Mouse (Mus musculus): ENCODE data around the gene Ctns. TPM values are rescaled to one million over a fixed set of nuclear protein-coding genes. Genes with fewer than 3 reads are reported as not detected.

Gene Ctns
- polyA plus RNA-seq, 1 experiment from 2014 or later: 17.7 TPM

DNA sequence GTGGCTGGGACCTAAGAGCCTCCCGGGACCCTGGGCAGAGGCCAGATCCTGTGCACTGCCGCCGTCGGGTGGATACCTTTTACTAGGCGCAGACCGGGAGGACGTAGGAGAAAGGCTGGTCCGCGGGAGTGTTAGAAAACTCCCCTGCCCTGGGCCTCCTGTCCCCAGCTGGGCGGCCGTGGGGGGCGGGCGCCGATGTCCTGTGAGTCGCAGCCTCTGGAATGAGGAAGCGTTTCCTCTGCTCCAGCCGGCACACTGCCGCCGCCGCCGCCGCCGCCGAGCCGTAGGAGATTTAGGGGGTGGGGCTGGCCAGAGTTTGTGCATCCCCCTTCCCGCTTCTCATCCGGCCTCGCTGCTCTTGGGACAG, 21.4 kb downstream of the Ctns start:
- Histone ChIP-seq H3K9me3 (ENCODE audit: control insufficient read depth, low read length) (no peaks in the 10 kb centered on the region), H3K27me3 (ENCODE audit: control insufficient read depth, insufficient read depth, low read length) (no peaks in the 10 kb centered on the region), H3K36me3 (replicated peaks; ENCODE audit: control insufficient read depth, insufficient read depth) (peaks cover 18% of the 10 kb centered on the region), H3K27ac (peak overlapping the region; percentile 92), H3K4me1 (replicated peaks; ENCODE audit: control insufficient read depth, insufficient read depth, low read length) (peaks cover 27% of the 10 kb centered on the region), H3K4me3 (replicated peaks; ENCODE audit: low read length) (peak overlapping the region; percentile 98), H3K4me2 (replicated peaks) (peak overlapping the region; percentile 74), H3K9ac (peak overlapping the region; percentile 92)
- 0% methylated on average over 25 of the region's 28 CpGs for WGBS
- DNase-seq (ENCODE audit: low spot score) (peak; percentile 65), ATAC-seq (ENCODE audit: low FRiP score) (no peak; the same call in 1 of the 2 replicates)

- Histone ChIP-seq H3K9ac (peak within 1 kb of the TSS; percentile 92), H3K9me3 (ENCODE audit: control insufficient read depth, low read length) (no peaks in the 10 kb centered on the region), H3K4me1 (replicated peaks; ENCODE audit: control insufficient read depth, insufficient read depth, low read length) (peaks cover 27% of the 10 kb centered on the region), H3K27me3 (ENCODE audit: control insufficient read depth, insufficient read depth, low read length) (no peaks in the 10 kb centered on the region), H3K4me3 (replicated peaks; ENCODE audit: low read length) (peak within 1 kb of the TSS; percentile 98), H3K36me3 (replicated peaks; ENCODE audit: control insufficient read depth, insufficient read depth) (peaks cover 13% of the 10 kb centered on the region), H3K27ac (peak within 1 kb of the TSS; percentile 92), H3K4me2 (replicated peaks) (peak within 1 kb of the TSS; percentile 74)
- ATAC-seq (ENCODE audit: low FRiP score) (peak; percentile 98), DNase-seq (ENCODE audit: low spot score) (peak; percentile 96)
- under 1% methylated on average over 81 of the region's 81 CpGs for WGBS
Measured at GRCm38 (mm10) chr11:73176608-73177508, 22.0 kb downstream of the Ctns start, which contains the start of the genes Emc6 and Tax1bp3. Gene Emc6, minus strand, starts transcription at chr11:73177037. Gene Tax1bp3, plus strand, starts transcription at chr11:73177083.

DNA sequence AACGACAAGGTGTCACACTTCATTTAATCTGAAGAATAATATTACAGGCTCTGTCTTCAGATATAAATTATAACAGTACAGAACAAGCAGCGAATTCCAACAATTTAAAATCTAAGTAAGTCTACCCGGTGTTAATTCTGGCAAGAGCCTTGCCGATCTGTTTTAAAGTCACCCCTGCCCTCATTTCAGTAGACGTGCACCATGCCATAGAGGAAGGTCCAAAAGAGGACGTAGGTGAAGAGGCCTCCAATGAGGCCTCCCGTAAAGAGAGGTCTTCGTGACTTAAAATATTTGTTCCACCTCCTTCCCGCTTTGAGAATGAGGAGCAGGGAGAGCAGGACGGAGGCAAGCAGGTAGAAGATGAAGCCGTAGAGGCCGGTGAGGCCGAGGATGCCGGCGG, 22.7 kb downstream of the Ctns start:
- no peak for ATAC-seq (ENCODE audit: low FRiP score)
- no peak for DNase-seq (ENCODE audit: low spot score)

GRCm38 (mm10) chr11:73175612-73176011, 23.2 kb downstream of the Ctns start:
- Histone ChIP-seq H3K27ac (no peak overlapping the region), H3K27me3 (ENCODE audit: control insufficient read depth, insufficient read depth, low read length) (no peaks in the 10 kb centered on the region), H3K36me3 (replicated peaks; ENCODE audit: control insufficient read depth, insufficient read depth) (peaks cover 22% of the 10 kb centered on the region), H3K4me3 (replicated peaks; ENCODE audit: low read length) (peak overlapping the region; percentile 98), H3K4me1 (replicated peaks; ENCODE audit: control insufficient read depth, insufficient read depth, low read length) (peaks cover 27% of the 10 kb centered on the region), H3K4me2 (replicated peaks) (peak overlapping the region; percentile 74), H3K9me3 (ENCODE audit: control insufficient read depth, low read length) (no peaks in the 10 kb centered on the region), H3K9ac (peak overlapping the region; percentile 92)
- ATAC-seq (ENCODE audit: low FRiP score) (no peak), DNase-seq (ENCODE audit: low spot score) (no peak)
- 44% methylated on average over 8 of the region's 8 CpGs for WGBS

More for the DNA sequence above, 22.7 kb downstream of the Ctns start:
- Histone ChIP-seq H3K4me1 (replicated peaks; ENCODE audit: control insufficient read depth, insufficient read depth, low read length) (peaks cover 27% of the 10 kb centered on the region), H3K27me3 (ENCODE audit: control insufficient read depth, insufficient read depth, low read length) (no peaks in the 10 kb centered on the region), H3K27ac (peak overlapping the region; percentile 86), H3K4me2 (replicated peaks) (peak overlapping the region; percentile 74), H3K4me3 (replicated peaks; ENCODE audit: low read length) (peak overlapping the region; percentile 98), H3K9ac (peak overlapping the region; percentile 92), H3K36me3 (replicated peaks; ENCODE audit: control insufficient read depth, insufficient read depth) (peaks cover 20% of the 10 kb centered on the region), H3K9me3 (ENCODE audit: control insufficient read depth, low read length) (no peaks in the 10 kb centered on the region)
- under 1% methylated on average over 15 of the region's 15 CpGs for WGBS

- DNase-seq (ENCODE audit: low spot score) (no peak), ATAC-seq (ENCODE audit: low FRiP score) (no peak)
- WGBS: 68% methylated on average over 5 of the region's 5 CpGs
- no peak overlapping the region for H3K4me2 ChIP-seq (replicated peaks)
- H3K4me3 ChIP-seq (replicated peaks; ENCODE audit: low read length): no peak overlapping the region
- no peaks in the 10 kb centered on the region for H3K9me3 ChIP-seq (ENCODE audit: control insufficient read depth, low read length)
- no peak overlapping the region for H3K9ac ChIP-seq
- peaks cover 20% of the 10 kb centered on the region; the same call in 1 of the 2 replicates for H3K36me3 ChIP-seq (replicated peaks; ENCODE audit: control insufficient read depth, insufficient read depth)
- H3K27me3 ChIP-seq (ENCODE audit: control insufficient read depth, insufficient read depth, low read length): no peaks in the 10 kb centered on the region
- peaks cover 16% of the 10 kb centered on the region for H3K4me1 ChIP-seq (replicated peaks; ENCODE audit: control insufficient read depth, insufficient read depth, low read length)
- H3K27ac ChIP-seq: no peak overlapping the region
Measured at GRCm38 (mm10) chr11:73172186-73172585, 26.7 kb downstream of the Ctns start.

DNA sequence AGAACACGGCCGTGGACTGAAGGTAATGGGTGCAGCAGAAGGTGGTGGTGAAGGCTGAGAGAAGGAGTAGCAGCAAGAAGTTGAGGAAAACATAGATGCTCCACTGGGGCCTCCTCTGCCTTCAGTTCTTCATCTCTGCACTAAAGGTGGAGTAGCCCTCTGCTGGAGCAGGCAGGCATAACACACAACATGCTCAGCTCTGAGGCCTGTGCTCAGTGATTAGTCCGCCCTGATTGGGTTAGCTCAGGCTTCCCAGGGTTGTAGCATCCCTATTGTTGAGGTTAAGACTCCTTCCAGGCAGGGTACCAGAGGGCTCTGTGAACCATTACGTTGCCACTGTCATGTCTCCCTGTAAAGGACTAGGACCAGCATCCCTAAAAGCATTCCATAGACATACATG, 29.6 kb downstream of the Ctns start:
- Histone ChIP-seq H3K9me3 (ENCODE audit: control insufficient read depth, low read length) (no peaks in the 10 kb centered on the region), H3K36me3 (replicated peaks; ENCODE audit: control insufficient read depth, insufficient read depth) (peaks cover 14% of the 10 kb centered on the region; the same call in 1 of the 2 replicates), H3K4me1 (replicated peaks; ENCODE audit: control insufficient read depth, insufficient read depth, low read length) (no peaks in the 10 kb centered on the region), H3K27me3 (ENCODE audit: control insufficient read depth, insufficient read depth, low read length) (no peaks in the 10 kb centered on the region), H3K27ac (no peak overlapping the region), H3K4me3 (replicated peaks; ENCODE audit: low read length) (no peak overlapping the region), H3K9ac (no peak overlapping the region), H3K4me2 (replicated peaks) (no peak overlapping the region)
- 41% methylated on average over 4 of the region's 4 CpGs for WGBS
- ATAC-seq (ENCODE audit: low FRiP score) (0 out of 2 replicates have a peak, but pooled peaks have one; percentile 29), DNase-seq (ENCODE audit: low spot score) (peak; percentile 61)

DNA sequence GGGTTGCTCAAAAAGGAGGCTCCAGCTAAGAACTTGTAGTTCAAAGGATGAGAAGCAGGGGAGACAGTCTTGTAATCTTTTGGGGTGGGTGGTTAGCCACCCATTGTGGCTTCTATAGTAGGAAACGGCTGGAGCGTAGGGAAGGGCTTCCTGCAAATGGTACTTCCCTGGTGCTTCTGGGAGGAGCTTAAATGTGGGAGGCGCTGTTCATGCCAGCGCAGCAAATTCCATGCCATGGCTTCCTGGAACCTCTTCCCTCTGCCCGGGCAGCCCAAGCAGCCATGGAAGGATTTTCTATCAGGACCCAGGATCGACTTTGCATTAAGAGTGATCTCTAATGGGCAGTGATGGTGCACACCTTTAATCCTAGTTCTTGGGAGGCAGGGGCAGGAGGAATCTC, 30.3 kb downstream of the Ctns start:
- Histone ChIP-seq H3K36me3 (replicated peaks; ENCODE audit: control insufficient read depth, insufficient read depth) (peaks cover 14% of the 10 kb centered on the region; the same call in 1 of the 2 replicates), H3K27me3 (ENCODE audit: control insufficient read depth, insufficient read depth, low read length) (no peaks in the 10 kb centered on the region), H3K4me1 (replicated peaks; ENCODE audit: control insufficient read depth, insufficient read depth, low read length) (no peaks in the 10 kb centered on the region), H3K4me3 (replicated peaks; ENCODE audit: low read length) (no peak overlapping the region), H3K4me2 (replicated peaks) (no peak overlapping the region), H3K9me3 (ENCODE audit: control insufficient read depth, low read length) (no peaks in the 10 kb centered on the region), H3K9ac (no peak overlapping the region), H3K27ac (no peak overlapping the region)
- DNase-seq (ENCODE audit: low spot score) (no peak), ATAC-seq (ENCODE audit: low FRiP score) (no peak)
- 79% methylated on average over 6 of the region's 6 CpGs for WGBS

DNA sequence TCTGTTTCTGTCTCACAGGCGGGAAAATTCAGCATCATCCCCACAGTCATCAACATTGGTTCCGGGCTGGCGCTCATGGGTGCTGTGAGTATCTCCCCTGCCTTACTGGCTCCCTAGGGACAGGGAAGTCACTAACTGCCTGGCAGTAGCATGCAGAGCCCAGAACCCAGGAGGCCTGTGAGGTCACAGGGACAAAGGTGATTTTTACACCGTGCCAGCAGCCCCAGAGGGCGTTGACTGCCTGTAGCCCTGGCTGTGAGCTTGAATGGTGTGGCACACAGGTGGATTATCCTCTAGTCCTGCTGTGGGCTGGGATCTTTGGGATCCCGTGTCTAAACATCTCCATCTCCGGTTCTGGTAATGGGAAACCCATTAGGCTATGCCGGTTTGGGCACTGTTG, 30.8 kb downstream of the Ctns start:
- Histone ChIP-seq H3K9ac (no peak overlapping the region), H3K27me3 (ENCODE audit: control insufficient read depth, insufficient read depth, low read length) (no peaks in the 10 kb centered on the region), H3K4me3 (replicated peaks; ENCODE audit: low read length) (no peak overlapping the region), H3K36me3 (replicated peaks; ENCODE audit: control insufficient read depth, insufficient read depth) (peaks cover 14% of the 10 kb centered on the region; the same call in 1 of the 2 replicates), H3K4me1 (replicated peaks; ENCODE audit: control insufficient read depth, insufficient read depth, low read length) (no peaks in the 10 kb centered on the region), H3K4me2 (replicated peaks) (no peak overlapping the region), H3K27ac (no peak overlapping the region), H3K9me3 (ENCODE audit: control insufficient read depth, low read length) (no peaks in the 10 kb centered on the region)
- DNase-seq (ENCODE audit: low spot score) (no peak), ATAC-seq (ENCODE audit: low FRiP score) (no peak)
- 87% methylated on average over 8 of the region's 8 CpGs for WGBS

DNA sequence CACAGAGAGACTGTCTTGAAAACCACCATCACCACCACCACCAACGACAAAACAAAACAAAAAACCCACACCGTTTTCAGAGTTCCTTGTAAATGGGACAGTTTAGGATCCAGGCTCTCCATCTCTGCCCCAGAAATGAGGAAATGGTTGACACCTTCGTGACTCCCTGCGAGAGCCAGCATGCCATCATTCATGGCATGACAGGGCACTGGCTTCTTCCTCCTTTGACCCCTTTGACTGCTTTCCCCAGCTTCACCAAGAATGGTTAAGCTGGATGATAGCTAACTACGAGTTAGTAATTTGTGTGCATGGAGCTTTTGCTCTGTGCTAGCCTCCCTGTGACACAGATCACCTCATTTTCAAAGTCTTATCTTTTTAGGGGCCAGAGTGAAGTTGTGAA, 36.6 kb downstream of the Ctns start:
- no peak overlapping the region for H3K27ac ChIP-seq

More for the DNA sequence above, 36.6 kb downstream of the Ctns start:
- 75% methylated on average over 5 of the region's 5 CpGs for WGBS
- H3K9ac ChIP-seq: no peak overlapping the region
- no peak overlapping the region for H3K4me3 ChIP-seq (replicated peaks; ENCODE audit: low read length)
- H3K9me3 ChIP-seq (ENCODE audit: control insufficient read depth, low read length): no peaks in the 10 kb centered on the region
- no peak overlapping the region for H3K4me2 ChIP-seq (replicated peaks)
- DNase-seq (ENCODE audit: low spot score): no peak
- peaks cover 23% of the 10 kb centered on the region for H3K27me3 ChIP-seq (ENCODE audit: control insufficient read depth, insufficient read depth, low read length)
- ATAC-seq (ENCODE audit: low FRiP score): no peak
- peaks cover 12% of the 10 kb centered on the region; the same call in 1 of the 2 replicates for H3K4me1 ChIP-seq (replicated peaks; ENCODE audit: control insufficient read depth, insufficient read depth, low read length)
- no peaks in the 10 kb centered on the region for H3K36me3 ChIP-seq (replicated peaks; ENCODE audit: control insufficient read depth, insufficient read depth)

All from hindbrain, embryonic 14.5 days (tissue).